Mouse (Mus musculus) heart, embryonic 13.5 days (tissue): ENCODE measurements around the gene A930004D18Rik. TPM values are rescaled to one million over a fixed set of nuclear protein-coding genes. Genes with fewer than 3 reads are reported as not detected.

Source experiments
- ATAC-seq: fragments of 200-750 bp; cut with Nextera tagmentation; 2 replicates; pipeline ENCODE4 v1.8.0; 2017; ENCODE audit warnings: moderate TSS enrichment; ENCODE audit not compliant: insufficient number of reproducible peaks, low FRiP score, low TSS enrichment; ENCODE audit errors: extremely low read depth
- H3K27ac ChIP-seq: fragments of 300-500 bp; sonication (generic); replicated peaks from 2 replicates; pipeline ENCODE4 v1.5.1; 2015; ENCODE audit warnings: moderate library complexity, mild to moderate bottlenecking, inconsistent platforms
- H3K27me3 ChIP-seq: fragments of 300-500 bp; sonication (generic); replicated peaks from 2 replicates; pipeline ENCODE4 v1.6.1; 2015; ENCODE audit warnings: mild to moderate bottlenecking, inconsistent platforms
- H3K36me3 ChIP-seq: fragments of 300-500 bp; sonication (generic); 2 replicates; pipeline ENCODE4 v1.6.1; 2015; ENCODE audit warnings: mild to moderate bottlenecking, inconsistent platforms
- H3K4me1 ChIP-seq: fragments of 300-500 bp; sonication (generic); 2 replicates; pipeline ENCODE4 v1.6.1; 2015; ENCODE audit warnings: inconsistent platforms
- H3K4me2 ChIP-seq: fragments of 300-500 bp; sonication (generic); 2 replicates; pipeline ENCODE4 v1.6.1; 2015; ENCODE audit warnings: inconsistent platforms, mild to moderate bottlenecking, moderate library complexity
- H3K4me3 ChIP-seq: fragments of 300-500 bp; sonication (generic); 2 replicates; pipeline ENCODE4 v1.5.1; 2015; ENCODE audit warnings: moderate library complexity, mild to moderate bottlenecking, inconsistent platforms
- H3K9ac ChIP-seq: fragments of 300-500 bp; sonication (generic); 2 replicates; pipeline ENCODE4 v1.6.1; 2015; ENCODE audit warnings: inconsistent platforms, mild to moderate bottlenecking, moderate library complexity
- H3K9me3 ChIP-seq: fragments of 300-500 bp; sonication (generic); 2 replicates; pipeline ENCODE4 v1.6.1; 2016; ENCODE audit warnings: inconsistent platforms
- WGBS: fragments of 180-500 bp; shearing (Covaris S2); methylation state at CpG from one replicate; pipeline ENCODE4 v1.1.7; 2015; ENCODE audit warnings: mixed read lengths; 5-methylcytosine and 5-hydroxymethylcytosine counted together
- polyA plus RNA-seq: library from polyadenylated mRNA; unstranded; fragments of >200 nt; fragmentation: Nextera tagmentation; extraction: Ambion mirVana; gene quantifications from 2 replicates; pipeline ENCODE4 v1.2.1, GENCODE M21; 2015

A930004D18Rik gene
- polyA plus RNA-seq, 1 experiment from 2014 or later, result 12.0 TPM

GRCm38 (mm10) chr2:18031271-18031821, 6.2 kb downstream of the A930004D18Rik start:
- Histone ChIP-seq H3K36me3 (no peaks in the 10 kb centered on the region), H3K4me1 (peaks cover 38% of the 10 kb centered on the region)
- no peak for ATAC-seq

GRCm38 (mm10) chr2:18030581-18030980, 7.0 kb downstream of the A930004D18Rik start:
- H3K9me3 ChIP-seq, result no peaks in the 10 kb centered on the region
- H3K4me3 ChIP-seq, result no peak overlapping the region
- ATAC-seq, result no peak
- H3K4me1 ChIP-seq, result peaks cover 41% of the 10 kb centered on the region
- no peaks in the 10 kb centered on the region for H3K36me3 ChIP-seq
- WGBS, result 49% methylated on average over 8 of the region's 8 CpGs
- H3K9ac ChIP-seq, result peak overlapping the region; percentile 91; the same call in 1 of the 2 replicates
- H3K4me2 ChIP-seq, result peak overlapping the region; percentile 99
- no peak overlapping the region for H3K27ac ChIP-seq
- H3K27me3 ChIP-seq, result no peaks in the 10 kb centered on the region

More at GRCm38 (mm10) chr2:18031271-18031821, 6.2 kb downstream of the A930004D18Rik start:
- H3K9me3 ChIP-seq, result no peaks in the 10 kb centered on the region
- no peaks in the 10 kb centered on the region for H3K27me3 ChIP-seq
- H3K4me3 ChIP-seq, result peak overlapping the region; percentile 57
- H3K4me2 ChIP-seq, result peak overlapping the region; percentile 99
- peak overlapping the region; percentile 91 for H3K9ac ChIP-seq
- WGBS, result 5% methylated on average over 26 of the region's 26 CpGs
- H3K27ac ChIP-seq, result 0 out of 2 replicates have a peak overlapping the region, but pooled peaks have one; percentile 45

- ATAC-seq, result no peak
- no peak overlapping the region for H3K4me3 ChIP-seq
- H3K4me1 ChIP-seq, result peaks cover 47% of the 10 kb centered on the region
- WGBS, result 79% methylated on average over 7 of the region's 7 CpGs
- H3K27me3 ChIP-seq, result no peaks in the 10 kb centered on the region
- H3K4me2 ChIP-seq, result peak overlapping the region; percentile 86; the same call in 1 of the 2 replicates
- H3K36me3 ChIP-seq, result no peaks in the 10 kb centered on the region
- no peaks in the 10 kb centered on the region for H3K9me3 ChIP-seq
- H3K9ac ChIP-seq, result no peak overlapping the region
- no peak overlapping the region for H3K27ac ChIP-seq
Measured at GRCm38 (mm10) chr2:18029656-18030055, 7.9 kb downstream of the A930004D18Rik start.

- H3K9me3 ChIP-seq, result no peaks in the 10 kb centered on the region
- WGBS, result under 1% methylated on average over 61 of the region's 61 CpGs
- no peaks in the 10 kb centered on the region for H3K36me3 ChIP-seq
- H3K27me3 ChIP-seq, result no peaks in the 10 kb centered on the region
- peak overlapping the region; percentile 100 for H3K27ac ChIP-seq
- peak; percentile 73 for ATAC-seq
- peaks cover 42% of the 10 kb centered on the region for H3K4me1 ChIP-seq
- peak overlapping the region; percentile 97 for H3K9ac ChIP-seq
- peak overlapping the region; percentile 86 for H3K4me2 ChIP-seq
- peak overlapping the region; percentile 83 for H3K4me3 ChIP-seq
Measured at GRCm38 (mm10) chr2:18028140-18029021, 9.2 kb downstream of the A930004D18Rik start.

- H3K27ac ChIP-seq, result peak overlapping the region; percentile 100
- no peaks in the 10 kb centered on the region for H3K9me3 ChIP-seq
- peak; percentile 87 for ATAC-seq
- peak overlapping the region; percentile 86 for H3K4me2 ChIP-seq
- H3K36me3 ChIP-seq, result no peaks in the 10 kb centered on the region
- H3K4me3 ChIP-seq, result peak overlapping the region; percentile 83
- H3K9ac ChIP-seq, result peak overlapping the region; percentile 97
- WGBS, result under 1% methylated on average over 44 of the region's 44 CpGs
- no peaks in the 10 kb centered on the region for H3K27me3 ChIP-seq
- peaks cover 34% of the 10 kb centered on the region for H3K4me1 ChIP-seq
Measured at GRCm38 (mm10) chr2:18027448-18028139, 9.9 kb downstream of the A930004D18Rik start.

- under 1% methylated on average over 44 of the region's 44 CpGs for WGBS
- no peaks in the 10 kb centered on the region for H3K27me3 ChIP-seq
- no peaks in the 10 kb centered on the region for H3K36me3 ChIP-seq
- H3K4me2 ChIP-seq, result peak overlapping the region; percentile 86
- no peak for ATAC-seq
- H3K4me3 ChIP-seq, result peak overlapping the region; percentile 83
- peak overlapping the region; percentile 66 for H3K27ac ChIP-seq
- peaks cover 27% of the 10 kb centered on the region for H3K4me1 ChIP-seq
- H3K9ac ChIP-seq, result peak overlapping the region; percentile 97
- H3K9me3 ChIP-seq, result no peaks in the 10 kb centered on the region
Measured at GRCm38 (mm10) chr2:18026116-18026947, 11.2 kb downstream of the A930004D18Rik start.

GRCm38 (mm10) chr2:18025781-18026115, 11.8 kb downstream of the A930004D18Rik start:
- 3% methylated on average over 14 of the region's 14 CpGs for WGBS
- peaks cover 21% of the 10 kb centered on the region for H3K4me1 ChIP-seq
- peak overlapping the region; percentile 66 for H3K27ac ChIP-seq
- peak overlapping the region; percentile 97 for H3K9ac ChIP-seq
- no peaks in the 10 kb centered on the region for H3K27me3 ChIP-seq
- H3K4me2 ChIP-seq, result peak overlapping the region; percentile 86
- H3K4me3 ChIP-seq, result peak overlapping the region; percentile 83
- ATAC-seq, result no peak
- no peaks in the 10 kb centered on the region for H3K9me3 ChIP-seq
- no peaks in the 10 kb centered on the region for H3K36me3 ChIP-seq

- Histone ChIP-seq H3K27ac (no peak overlapping the region), H3K9ac (peak overlapping the region; percentile 97; the same call in 1 of the 2 replicates), H3K4me2 (peak overlapping the region; percentile 86), H3K36me3 (no peaks in the 10 kb centered on the region), H3K4me3 (peak overlapping the region; percentile 83; the same call in 1 of the 2 replicates), H3K27me3 (no peaks in the 10 kb centered on the region), H3K9me3 (no peaks in the 10 kb centered on the region), H3K4me1 (peaks cover 18% of the 10 kb centered on the region)
- WGBS, result 70% methylated on average over 5 of the region's 5 CpGs
- no peak for ATAC-seq
Measured at GRCm38 (mm10) chr2:18025116-18025515, 12.4 kb downstream of the A930004D18Rik start.

- H3K9ac ChIP-seq, result no peak overlapping the region
Measured at GRCm38 (mm10) chr2:18022886-18023285, 14.7 kb downstream of the A930004D18Rik start.

GRCm38 (mm10) chr2:18019122-18019521, 18.4 kb downstream of the A930004D18Rik start:
- no peak overlapping the region for H3K9ac ChIP-seq
- no peaks in the 10 kb centered on the region for H3K27me3 ChIP-seq
- no peak for ATAC-seq
- 71% methylated on average over 1 of the region's 1 CpGs for WGBS
- no peaks in the 10 kb centered on the region for H3K9me3 ChIP-seq
- no peak overlapping the region for H3K27ac ChIP-seq
- H3K4me3 ChIP-seq, result no peak overlapping the region
- H3K4me1 ChIP-seq, result no peaks in the 10 kb centered on the region
- H3K4me2 ChIP-seq, result no peak overlapping the region
- H3K36me3 ChIP-seq, result no peaks in the 10 kb centered on the region

More at GRCm38 (mm10) chr2:18022886-18023285, 14.7 kb downstream of the A930004D18Rik start:
- no peak overlapping the region for H3K4me3 ChIP-seq
- ATAC-seq, result no peak
- H3K9me3 ChIP-seq, result no peaks in the 10 kb centered on the region
- 59% methylated on average over 1 of the region's 1 CpGs for WGBS
- H3K27ac ChIP-seq, result no peak overlapping the region
- no peaks in the 10 kb centered on the region for H3K36me3 ChIP-seq
- no peaks in the 10 kb centered on the region for H3K27me3 ChIP-seq
- peaks cover 13% of the 10 kb centered on the region for H3K4me1 ChIP-seq
- no peak overlapping the region for H3K4me2 ChIP-seq
